Mouse (Mus musculus): ENCODE results near the gene Slc51a. TPM values are rescaled to one million over a fixed set of nuclear protein-coding genes. Genes with fewer than 3 reads are reported as not detected.

Gene Slc51a
- total and polyA plus RNA-seq, 3 experiments = 0.08 to 0.17 TPM; not detected in 1

- no peak for DNase-seq (ENCODE audit: extremely low read depth)
- no peak overlapping the region for H3K4me2 ChIP-seq (ENCODE audit: insufficient read depth, low read depth, poor library complexity, severe bottlenecking)
- TF ChIP-seq USF2 (conservative IDR thresholded peaks at IDR 0.05; ENCODE audit: low read depth, low read length) (no peak), CHD1 (IDR thresholded peaks at IDR 0.05; ENCODE audit: low read depth, low read length) (no peak), GABPA (IDR thresholded peaks at IDR 0.05; ENCODE audit: insufficient replicate concordance, low read depth, low read length) (no peak), POLR2AphosphoS2 (IDR thresholded peaks at IDR 0.05; ENCODE audit: low read depth, low read length) (no peak), KAT2A (IDR thresholded peaks at IDR 0.05; ENCODE audit: insufficient replicate concordance, low read length) (no peak), HCFC1 (IDR thresholded peaks at IDR 0.05; ENCODE audit: low read depth, low read length) (no peak), ZC3H11A (IDR thresholded peaks at IDR 0.05; ENCODE audit: low read depth, low read length) (no peak), ZKSCAN1 (IDR thresholded peaks at IDR 0.05; ENCODE audit: borderline replicate concordance, low read depth, low read length) (no peak), MAZ (IDR thresholded peaks at IDR 0.05; ENCODE audit: low read depth, low read length) (no peak), MAFK (IDR thresholded peaks at IDR 0.05; ENCODE audit: insufficient replicate concordance, low read length) (no peak), ZMIZ1 (IDR thresholded peaks at IDR 0.05; ENCODE audit: low read depth, low read length) (no peak), TBP (conservative IDR thresholded peaks at IDR 0.05; ENCODE audit: low read depth, low read length) (no peak), IRF4 (IDR thresholded peaks at IDR 0.05; ENCODE audit: low read depth, low read length) (no peak), MYC (IDR thresholded peaks at IDR 0.05; ENCODE audit: low read depth, low read length) (no peak), RCOR1 (conservative IDR thresholded peaks at IDR 0.05; ENCODE audit: low read depth, low read length) (no peak), JUN (IDR thresholded peaks at IDR 0.05; ENCODE audit: insufficient read depth, low read depth, low read length) (no peak), JUND (conservative IDR thresholded peaks at IDR 0.05; ENCODE audit: low read depth, low read length) (no peak)
- no peak overlapping the region for H3K27ac ChIP-seq (ENCODE audit: insufficient read depth, low read depth)
- no peak overlapping the region for H3K4me3 ChIP-seq (replicated peaks in 1 of 3; ENCODE audit: low read depth in 2 of 3, low read length in 2 of 3, poor library complexity in 1 of 3)
- H3K9ac ChIP-seq (ENCODE audit: insufficient read depth, low read depth) = no peak overlapping the region
- H3K27me3 ChIP-seq (replicated peaks) = no peaks in the 10 kb centered on the region
- peaks cover 12 to 46% of the 10 kb centered on the region in 2 experiments for H3K36me3 ChIP-seq (replicated peaks in 1 of 2; ENCODE audit: control insufficient read depth in 1 of 2, insufficient read depth in 1 of 2, low read length in 1 of 2)
- peaks cover 2 to 12% of the 10 kb centered on the region in 2 experiments; a peak in 2 of 4 replicates for H3K4me1 ChIP-seq (ENCODE audit: control insufficient read depth in 1 of 2, insufficient read depth in 2 of 2)
- H3K79me2 ChIP-seq (replicated peaks; ENCODE audit: control insufficient read depth, extremely low read depth, insufficient read depth, poor library complexity, severe bottlenecking) = no peaks in the 10 kb centered on the region; the same call in 1 of the 2 replicates
- no peaks in the 10 kb centered on the region for H3K9me3 ChIP-seq (replicated peaks; ENCODE audit: low read length)
- dilution Hi-C loops (cut with MboI; ENCODE audit: extremely low pct_ligation_motif_present, extremely low pct_unique_long_range_greater_than_20kb, low sequenced_read_pairs) (no loop called here), in situ Hi-C loops (cut with MboI; ENCODE audit: low pct_ligation_motif_present, low pct_unique_long_range_greater_than_20kb, low sequenced_read_pairs) (loop anchor here (25.0 kb wide), 1 partner anchor 192 kb away; the partner anchor contains the start of gene Smco1)
Measured at GRCm38 (mm10) chr16:32454646-32455045, 33.0 kb downstream of the Slc51a start.

- TF ChIP-seq SMC3 (IDR thresholded peaks at IDR 0.05; ENCODE audit: low read depth, low read length) (no peak), NRF1 (IDR thresholded peaks at IDR 0.05; ENCODE audit: low read depth, low read length) (no peak), CHD1 (IDR thresholded peaks at IDR 0.05; ENCODE audit: low read depth, low read length) (no peak), GABPA (IDR thresholded peaks at IDR 0.05; ENCODE audit: insufficient replicate concordance, low read depth, low read length) (no peak), ZC3H11A (IDR thresholded peaks at IDR 0.05; ENCODE audit: low read depth, low read length) (no peak), JUN (IDR thresholded peaks at IDR 0.05; ENCODE audit: insufficient read depth, low read depth, low read length) (no peak), UBTF (IDR thresholded peaks at IDR 0.05; ENCODE audit: low read depth, low read length) (no peak), USF1 (IDR thresholded peaks at IDR 0.05; ENCODE audit: low read depth, low read length) (no peak), TCF12 (IDR thresholded peaks at IDR 0.05; ENCODE audit: low read depth, low read length) (no peak), PAX5 (IDR thresholded peaks at IDR 0.05; ENCODE audit: low read length) (no peak), MAFK (IDR thresholded peaks at IDR 0.05; ENCODE audit: insufficient replicate concordance, low read length) (no peak), MYC (IDR thresholded peaks at IDR 0.05; ENCODE audit: low read depth, low read length) (no peak), NELFE (IDR thresholded peaks at IDR 0.05; ENCODE audit: low read depth, low read length) (no peak), ZKSCAN1 (IDR thresholded peaks at IDR 0.05; ENCODE audit: borderline replicate concordance, low read depth, low read length) (no peak), ZNF384 (IDR thresholded peaks at IDR 0.05; ENCODE audit: low read depth, low read length) (no peak), JUND (conservative IDR thresholded peaks at IDR 0.05; ENCODE audit: low read depth, low read length) (no peak)
- peaks cover 12 to 42% of the 10 kb centered on the region in 2 experiments for H3K36me3 ChIP-seq (replicated peaks in 1 of 2; ENCODE audit: control insufficient read depth in 1 of 2, insufficient read depth in 1 of 2, low read length in 1 of 2)
Measured at GRCm38 (mm10) chr16:32453102-32453501, 34.6 kb downstream of the Slc51a start.

More at GRCm38 (mm10) chr16:32453102-32453501, 34.6 kb downstream of the Slc51a start:
- dilution Hi-C loops (cut with MboI; ENCODE audit: extremely low pct_ligation_motif_present, extremely low pct_unique_long_range_greater_than_20kb, low sequenced_read_pairs) = no loop called here
- Histone ChIP-seq H3K4me2 (ENCODE audit: insufficient read depth, low read depth, poor library complexity, severe bottlenecking) (no peak overlapping the region), H3K9me3 (replicated peaks; ENCODE audit: low read length) (no peaks in the 10 kb centered on the region), H3K27me3 (replicated peaks) (no peaks in the 10 kb centered on the region), H3K27ac (ENCODE audit: insufficient read depth, low read depth) (no peak overlapping the region), H3K4me1 (ENCODE audit: control insufficient read depth in 1 of 2, insufficient read depth in 2 of 2) (peaks cover 2 to 12% of the 10 kb centered on the region in 2 experiments; a peak in 2 of 4 replicates), H3K9ac (ENCODE audit: insufficient read depth, low read depth) (no peak overlapping the region), H3K4me3 (replicated peaks in 1 of 3; ENCODE audit: low read depth in 2 of 3, low read length in 2 of 3, poor library complexity in 1 of 3) (no peak overlapping the region), H3K79me2 (replicated peaks; ENCODE audit: control insufficient read depth, extremely low read depth, insufficient read depth, poor library complexity, severe bottlenecking) (no peaks in the 10 kb centered on the region; the same call in 1 of the 2 replicates)
- in situ Hi-C loops (cut with MboI; ENCODE audit: low pct_ligation_motif_present, low pct_unique_long_range_greater_than_20kb, low sequenced_read_pairs) = loop anchor here (25.0 kb wide), 1 partner anchor 191 kb away; the partner anchor contains the start of gene Smco1
- DNase-seq (ENCODE audit: extremely low read depth) = no peak
